Mouse (Mus musculus) megakaryocyte-erythroid progenitor cell, adult 5-6 weeks (primary cell): ENCODE results near the gene Tead4. TPM values are rescaled to one million over a fixed set of nuclear protein-coding genes. Genes with fewer than 3 reads are reported as not detected.
A peak's percentile ranks its signal among the peaks of the same experiment; 100 is the strongest.
"Not testable (repeated sequence)": the region's sequence is repeated elsewhere in the genome, so short reads cannot be mapped to it uniquely, and the experiment has no call there.

ENCODE experiments used
- ATAC-seq: replicated peaks from 2 replicates; pipeline ENCODE4 v1.8.0; 2016; ENCODE audit warnings: mild to moderate bottlenecking, inconsistent platforms; ENCODE audit not compliant: severe bottlenecking, poor library complexity, low FRiP score, low TSS enrichment
- total RNA-seq, 2 experiments: library from RNA; stranded (forward) in 1 of 2; stranded (reverse) in 1 of 2; fragments of 200-1000, 215-1000 nt in 1 of 2; fragments of >200 nt in 1 of 2; fragmentation: Nextera tagmentation in 1 of 2; gene quantifications; 2 replicates each; pipeline ENCODE4 v1.2.3; 2014 to 2017

Tead4 gene
- total RNA-seq, 2 experiments from 2014 or later = not detected

GRCm38 (mm10) chr6:128254551-128254950 is 46.1 kb downstream of the Tead4 start:
- ATAC-seq = no peak

- ATAC-seq = no peak
Measured at GRCm38 (mm10) chr6:128253111-128253510, 47.5 kb downstream of the Tead4 start.

- no peak for ATAC-seq
Measured at GRCm38 (mm10) chr6:128250596-128250995, 50.0 kb downstream of the Tead4 start.

GRCm38 (mm10) chr6:128237102-128237763 is 63.4 kb downstream of the Tead4 start:
- no peak for ATAC-seq

GRCm38 (mm10) chr6:128236581-128236980 is 64.0 kb downstream of the Tead4 start:
- ATAC-seq = no peak

- peak; percentile 75 for ATAC-seq
Measured at GRCm38 (mm10) chr6:128234206-128234605, 66.4 kb downstream of the Tead4 start.

GRCm38 (mm10) chr6:128232216-128232615 is 68.4 kb downstream of the Tead4 start:
- ATAC-seq = no peak

GRCm38 (mm10) chr6:128231741-128232140 is 68.9 kb downstream of the Tead4 start:
- no peak for ATAC-seq

- peak; percentile 74 for ATAC-seq
Measured at GRCm38 (mm10) chr6:128227438-128228017, 73.1 kb downstream of the Tead4 start.

- ATAC-seq = 0 out of 2 replicates have a peak, but pooled peaks have one; percentile 1
Measured at GRCm38 (mm10) chr6:128226941-128227340, 73.7 kb downstream of the Tead4 start.

GRCm38 (mm10) chr6:128225846-128226176 is 74.8 kb downstream of the Tead4 start:
- no peak for ATAC-seq

- ATAC-seq = no peak
Measured at GRCm38 (mm10) chr6:128225009-128225845, 75.4 kb downstream of the Tead4 start.

GRCm38 (mm10) chr6:128223159-128223558 is 77.5 kb downstream of the Tead4 start:
- no peak for ATAC-seq

- not testable (repeated sequence) for ATAC-seq
Measured at GRCm38 (mm10) chr6:128215004-128215403, 85.6 kb downstream of the Tead4 start.

- ATAC-seq = not testable (repeated sequence)
Measured at GRCm38 (mm10) chr6:128209199-128209598, 91.4 kb downstream of the Tead4 start.

GRCm38 (mm10) chr6:128208491-128209170 is 92.0 kb downstream of the Tead4 start:
- ATAC-seq = no peak

- no peak for ATAC-seq
Measured at GRCm38 (mm10) chr6:128203557-128203956, 97.1 kb downstream of the Tead4 start.

- peak; percentile 21; the same call in 1 of the 2 replicates for ATAC-seq
Measured at GRCm38 (mm10) chr6:128200847-128201640, 99.6 kb downstream of the Tead4 start.
